Mouse (Mus musculus) hindbrain, postnatal 0 days (tissue): ENCODE data around the gene Rpl21. TPM values are rescaled to one million over a fixed set of nuclear protein-coding genes. Genes with fewer than 3 reads are reported as not detected.

Source experiments
- ATAC-seq: fragments of 200-750 bp; cut with Nextera tagmentation; 2 replicates; pipeline ENCODE4 v1.8.0; 2017; ENCODE audit warnings: mild to moderate bottlenecking, moderate TSS enrichment, moderate library complexity
- DNase-seq: peaks from one replicate; pipeline ENCODE4 v3.0.0-alpha.2; 2015; ENCODE audit warnings: low spot score
- H3K27ac ChIP-seq: fragments of 300-500 bp; sonication (generic); 2 replicates; pipeline ENCODE4 v1.5.1; 2014; ENCODE audit warnings: mild to moderate bottlenecking
- H3K27me3 ChIP-seq: fragments of 300-500 bp; sonication (generic); 2 replicates; pipeline ENCODE4 v1.6.1; 2014; ENCODE audit warnings: low read length, mixed read lengths; ENCODE audit not compliant: insufficient read depth
- H3K36me3 ChIP-seq: fragments of 300-500 bp; sonication (generic); 2 replicates; pipeline ENCODE4 v1.6.1; 2014; ENCODE audit warnings: low read length, mixed read lengths; ENCODE audit not compliant: insufficient read depth
- H3K4me1 ChIP-seq: fragments of 300-500 bp; sonication (generic); 2 replicates; pipeline ENCODE4 v1.6.1; 2014; ENCODE audit warnings: antibody characterized with exemption, low read length, mixed read lengths; ENCODE audit not compliant: insufficient read depth
- H3K4me2 ChIP-seq: fragments of 300-500 bp; sonication (generic); 2 replicates; pipeline ENCODE4 v1.6.1; 2014; ENCODE audit warnings: low read depth, mild to moderate bottlenecking, low read length, moderate library complexity, mixed read lengths
- H3K4me3 ChIP-seq: fragments of 300-500 bp; sonication (generic); 2 replicates; pipeline ENCODE4 v1.5.1; 2014; ENCODE audit warnings: low read length
- H3K9ac ChIP-seq: fragments of 300-500 bp; sonication (generic); replicated peaks from 2 replicates; pipeline ENCODE4 v1.6.1; 2014; ENCODE audit warnings: mild to moderate bottlenecking, low read length, moderate library complexity, mixed read lengths
- H3K9me3 ChIP-seq: fragments of 300-500 bp; sonication (generic); 2 replicates; pipeline ENCODE4 v1.6.1; 2016; ENCODE audit warnings: low read length, mixed read lengths
- CTCF ChIP-seq: IDR thresholded peaks from 2 replicates; pipeline ENCODE4 v1.5.1; 2016; ENCODE audit warnings: antibody characterized with exemption, control low read depth, low read depth
- WGBS: fragments of 180-500 bp; shearing (Covaris S2); extraction: QIAGEN DNeasy Blood & Tissue Kit; methylation state at CpG from one replicate; pipeline ENCODE4 v1.1.7; 2014; 5-methylcytosine and 5-hydroxymethylcytosine counted together
- polyA plus RNA-seq: library from polyadenylated mRNA; unstranded; fragments of >200 nt; fragmentation: Nextera tagmentation; extraction: Ambion mirVana; gene quantifications from 2 replicates; pipeline ENCODE4 v1.2.1, GENCODE M21; 2015
- total RNA-seq: library from RNA; depleted of rRNA; stranded (reverse); fragments of >200 nt; gene quantifications from 2 replicates; pipeline ENCODE4 v1.2.3, GENCODE M21; 2014

Rpl21 gene
- total and polyA plus RNA-seq, 2 experiments from 2014 or later = 148 to 347 TPM

DNA sequence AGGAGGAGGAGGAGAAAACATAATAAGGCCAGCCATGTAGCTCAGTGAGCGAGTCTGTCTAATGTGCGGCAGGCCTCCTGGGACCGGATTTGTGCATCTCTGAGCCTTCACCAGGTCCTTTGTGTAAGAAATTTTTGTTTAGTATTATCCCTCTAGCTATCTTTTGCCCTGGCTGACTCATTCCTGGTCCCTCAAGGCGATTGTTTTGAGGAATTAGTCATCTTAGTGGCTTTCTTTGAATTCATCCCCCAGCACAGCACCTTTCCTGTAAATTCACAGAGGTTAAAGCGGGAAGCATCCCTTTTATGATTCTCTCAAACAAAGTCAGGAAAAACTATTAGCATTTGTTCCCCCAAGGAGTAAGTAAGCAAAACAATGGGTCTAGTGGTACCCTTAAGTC is 19.8 kb upstream of the Rpl21 start:
- no peak for TF ChIP-seq CTCF
- H3K27me3 ChIP-seq = no peaks in the 10 kb centered on the region
- H3K27ac ChIP-seq = no peak overlapping the region
- no peak overlapping the region for H3K9ac ChIP-seq
- H3K4me1 ChIP-seq = no peaks in the 10 kb centered on the region
- no peak overlapping the region for H3K4me3 ChIP-seq
- DNase-seq (no peak), ATAC-seq (no peak)
- WGBS = 88% methylated on average over 5 of the region's 5 CpGs
- H3K9me3 ChIP-seq = no peaks in the 10 kb centered on the region
- no peak overlapping the region for H3K4me2 ChIP-seq
- no peaks in the 10 kb centered on the region for H3K36me3 ChIP-seq

DNA sequence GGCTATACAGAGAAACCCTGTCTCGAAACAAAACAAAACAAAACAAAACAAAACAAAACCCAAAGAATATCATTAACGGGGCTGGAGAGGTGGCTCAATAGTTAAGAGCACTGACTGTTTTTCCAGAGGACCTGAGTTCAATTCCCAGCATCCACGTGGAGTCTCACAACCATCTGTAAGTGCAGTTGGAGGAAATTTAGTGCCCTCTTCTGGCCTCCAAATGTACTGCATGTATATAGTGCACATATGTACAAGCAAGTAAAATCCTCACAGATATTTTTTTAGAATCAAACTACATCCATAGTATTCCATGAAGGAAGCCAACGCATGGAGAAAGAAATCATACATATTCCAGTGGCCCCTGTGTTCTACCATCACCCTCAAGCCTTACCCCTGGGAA is 19.3 kb upstream of the Rpl21 start:
- Histone ChIP-seq H3K9ac (no peak overlapping the region), H3K36me3 (no peaks in the 10 kb centered on the region), H3K27ac (no peak overlapping the region), H3K9me3 (no peaks in the 10 kb centered on the region), H3K4me2 (no peak overlapping the region), H3K4me1 (no peaks in the 10 kb centered on the region), H3K27me3 (no peaks in the 10 kb centered on the region), H3K4me3 (no peak overlapping the region)
- ATAC-seq (no peak), DNase-seq (no peak)
- WGBS = 85% methylated on average over 4 of the region's 4 CpGs
- TF ChIP-seq CTCF = no peak

GRCm38 (mm10) chr5:146815394-146815793 is 17.3 kb upstream of the Rpl21 start:
- H3K9ac ChIP-seq = no peak overlapping the region
- H3K36me3 ChIP-seq = no peaks in the 10 kb centered on the region
- H3K9me3 ChIP-seq = no peaks in the 10 kb centered on the region
- H3K4me3 ChIP-seq = no peak overlapping the region
- DNase-seq (no peak), ATAC-seq (no peak)
- no peaks in the 10 kb centered on the region for H3K27me3 ChIP-seq
- no peak overlapping the region for H3K4me2 ChIP-seq
- H3K27ac ChIP-seq = no peak overlapping the region
- 83% methylated on average over 4 of the region's 4 CpGs for WGBS
- H3K4me1 ChIP-seq = no peaks in the 10 kb centered on the region
- TF ChIP-seq CTCF = no peak

DNA sequence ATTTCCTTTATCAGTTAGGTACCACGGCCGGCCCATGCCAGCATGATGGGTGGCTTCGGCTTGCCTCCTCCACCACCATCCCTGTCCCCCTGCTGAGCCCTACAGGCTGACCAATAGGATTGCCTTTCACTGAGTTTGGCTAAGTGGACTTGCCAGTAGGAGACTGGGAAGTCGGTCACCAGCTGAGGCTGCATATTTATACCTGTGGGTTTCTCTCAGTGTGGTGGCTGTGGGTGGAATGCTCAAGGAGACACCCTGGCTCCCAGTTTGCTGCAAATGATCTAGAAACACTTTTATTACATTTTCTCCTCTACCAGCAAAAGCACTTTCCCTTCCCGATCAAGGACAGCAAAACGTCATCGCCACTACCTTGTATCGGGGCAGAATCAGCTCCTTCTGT is 15.1 kb upstream of the Rpl21 start:
- 82% methylated on average over 8 of the region's 8 CpGs for WGBS
- no peak for TF ChIP-seq CTCF
- no peak overlapping the region for H3K9ac ChIP-seq
- no peaks in the 10 kb centered on the region for H3K9me3 ChIP-seq
- ATAC-seq = no peak
- H3K27ac ChIP-seq = no peak overlapping the region
- H3K4me2 ChIP-seq = no peak overlapping the region
- no peaks in the 10 kb centered on the region for H3K36me3 ChIP-seq
- no peak for DNase-seq
- H3K4me3 ChIP-seq = no peak overlapping the region
- no peaks in the 10 kb centered on the region for H3K4me1 ChIP-seq
- H3K27me3 ChIP-seq = no peaks in the 10 kb centered on the region

- DNase-seq = peak; percentile 13
Measured at GRCm38 (mm10) chr5:146818906-146819623, 13.6 kb upstream of the Rpl21 start.

GRCm38 (mm10) chr5:146823005-146823404 is 9.7 kb upstream of the Rpl21 start:
- Histone ChIP-seq H3K36me3 (no peaks in the 10 kb centered on the region), H3K4me3 (no peak overlapping the region), H3K4me1 (no peaks in the 10 kb centered on the region), H3K9ac (no peak overlapping the region), H3K9me3 (no peaks in the 10 kb centered on the region), H3K27me3 (no peaks in the 10 kb centered on the region), H3K4me2 (no peak overlapping the region), H3K27ac (no peak overlapping the region)
- TF ChIP-seq CTCF = no peak
- DNase-seq = no peak
- no peak for ATAC-seq
- WGBS = 83% methylated on average over 5 of the region's 5 CpGs

More at GRCm38 (mm10) chr5:146818906-146819623, 13.6 kb upstream of the Rpl21 start:
- 40% methylated on average over 8 of the region's 8 CpGs for WGBS
- H3K27ac ChIP-seq = no peak overlapping the region
- TF ChIP-seq CTCF = no peak
- H3K27me3 ChIP-seq = no peaks in the 10 kb centered on the region
- no peaks in the 10 kb centered on the region for H3K36me3 ChIP-seq
- 0 out of 2 replicates have a peak, but pooled peaks have one; percentile 18 for ATAC-seq
- H3K9ac ChIP-seq = no peak overlapping the region
- H3K4me2 ChIP-seq = no peak overlapping the region
- H3K4me1 ChIP-seq = no peaks in the 10 kb centered on the region
- H3K9me3 ChIP-seq = no peaks in the 10 kb centered on the region
- H3K4me3 ChIP-seq = no peak overlapping the region

DNA sequence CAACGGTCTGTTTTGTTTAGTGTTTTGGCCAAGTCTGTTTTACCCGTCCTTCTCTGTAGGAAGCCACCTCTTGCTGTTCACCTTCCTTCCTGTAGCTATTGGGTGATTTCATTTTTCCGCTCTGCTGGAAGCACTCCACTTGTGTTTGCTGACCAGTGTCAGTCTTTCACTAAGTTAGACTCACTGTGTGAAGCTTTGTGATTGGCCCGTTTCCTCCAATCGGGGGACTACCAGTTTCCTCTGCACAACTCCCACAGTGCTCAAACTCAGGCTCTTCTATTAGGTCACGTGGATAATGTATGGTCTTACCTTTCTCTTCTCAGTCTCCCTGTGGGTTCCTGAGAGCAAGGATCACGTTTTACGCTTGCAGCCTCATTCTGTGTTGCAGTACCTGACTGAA is 3.2 kb upstream of the Rpl21 start:
- Histone ChIP-seq H3K9me3 (no peaks in the 10 kb centered on the region), H3K27ac (no peak overlapping the region), H3K4me3 (no peak overlapping the region), H3K9ac (no peak overlapping the region), H3K4me1 (peaks cover 9% of the 10 kb centered on the region), H3K4me2 (no peak overlapping the region), H3K36me3 (peaks cover under 1% of the 10 kb centered on the region; the same call in 1 of the 2 replicates), H3K27me3 (no peaks in the 10 kb centered on the region)
- no peak for TF ChIP-seq CTCF
- DNase-seq (no peak), ATAC-seq (no peak)
- WGBS = 43% methylated on average over 8 of the region's 8 CpGs
